Mouse (Mus musculus) urinary bladder, postnatal 14 days (tissue): ENCODE measurements around the gene Ina.
"Not testable (repeated sequence)": the region's sequence is repeated elsewhere in the genome, so short reads cannot be mapped to it uniquely, and the experiment has no call there.

ENCODE experiments used
- DNase-seq: peaks from one replicate; pipeline ENCODE4 v3.0.0; 2021; ENCODE audit warnings: low spot score

Ina gene

GRCm38 (mm10) chr19:47014447-47015381 is at the start of gene Ina, which contains the start of gene Nt5c2:
TSS of gene Ina (plus strand) at chr19:47014698.
TSS of gene Nt5c2 (minus strand) at chr19:47015153.
- peak; percentile 45 for DNase-seq

GRCm38 (mm10) chr19:46965496-46965895 is 49.0 kb upstream of the Ina start:
- DNase-seq = no peak

- DNase-seq = no peak
These were observed 48.2 kb upstream of the Ina start for GRCm38 (mm10) chr19:46966330-46966729.

- no peak for DNase-seq
These were observed 46.6 kb upstream of the Ina start for GRCm38 (mm10) chr19:46967861-46968260.

GRCm38 (mm10) chr19:46968833-46969232 is 45.7 kb upstream of the Ina start:
- no peak for DNase-seq

GRCm38 (mm10) chr19:46969286-46969985 is 45.1 kb upstream of the Ina start:
- no peak for DNase-seq

- DNase-seq = no peak
These were observed 44.3 kb upstream of the Ina start for GRCm38 (mm10) chr19:46970121-46970729.

- no peak for DNase-seq
These were observed 43.3 kb upstream of the Ina start for GRCm38 (mm10) chr19:46971051-46971689.

- no peak for DNase-seq
These were observed 42.8 kb upstream of the Ina start for GRCm38 (mm10) chr19:46971712-46972111.

- no peak for DNase-seq
These were observed 42.3 kb upstream of the Ina start for GRCm38 (mm10) chr19:46972159-46972558.

GRCm38 (mm10) chr19:46975565-46975964 is 38.9 kb upstream of the Ina start:
- no peak for DNase-seq

GRCm38 (mm10) chr19:46975997-46976396 is 38.5 kb upstream of the Ina start:
- no peak for DNase-seq

- DNase-seq = no peak
These were observed 37.8 kb upstream of the Ina start for GRCm38 (mm10) chr19:46976743-46977142.

GRCm38 (mm10) chr19:46977460-46977859 is 37.0 kb upstream of the Ina start:
- DNase-seq = no peak

GRCm38 (mm10) chr19:46978069-46978468 is 36.4 kb upstream of the Ina start:
- not testable (repeated sequence) for DNase-seq

GRCm38 (mm10) chr19:46978920-46979780 is 35.3 kb upstream of the Ina start:
- DNase-seq = no peak

- DNase-seq = no peak
These were observed 34.8 kb upstream of the Ina start for GRCm38 (mm10) chr19:46979781-46980105.

- DNase-seq = no peak
These were observed 33.0 kb upstream of the Ina start for GRCm38 (mm10) chr19:46981462-46981861.

- no peak for DNase-seq
These were observed 31.0 kb upstream of the Ina start for GRCm38 (mm10) chr19:46983352-46983965.

GRCm38 (mm10) chr19:46983966-46984380 is 30.5 kb upstream of the Ina start:
- DNase-seq = no peak
